Mouse (Mus musculus) C2C12 (cell line): ENCODE measurements around the gene Pip5k1c. TPM values are rescaled to one million over a fixed set of nuclear protein-coding genes. Genes with fewer than 3 reads are reported as not detected.

Experiments used
- H3K27me3 ChIP-seq: one replicate; pipeline ENCODE4 v1.6.1; 2011; ENCODE audit not compliant: control insufficient read depth, insufficient read depth, insufficient read length
- H3K36me3 ChIP-seq: one replicate; pipeline ENCODE4 v1.6.1; 2011; ENCODE audit not compliant: control insufficient read depth, insufficient read depth
- H3K4me3 ChIP-seq: one replicate; pipeline ENCODE4 v1.5.1; 2011; ENCODE audit warnings: mild to moderate bottlenecking, control low read depth; ENCODE audit not compliant: poor library complexity, insufficient read depth, severe bottlenecking
- H3K79me2 ChIP-seq: one replicate; pipeline ENCODE4 v1.6.1; 2011; ENCODE audit not compliant: control insufficient read depth, insufficient read depth
- H3K79me3 ChIP-seq: one replicate; pipeline ENCODE4 v1.6.1; 2011; ENCODE audit warnings: low read depth, control low read depth
- H3ac ChIP-seq: one replicate; pipeline ENCODE3; 2011; ENCODE audit warnings: low read depth; ENCODE audit not compliant: control insufficient read depth, insufficient read length
- CEBPB ChIP-seq: IDR thresholded peaks from one replicate; pipeline ENCODE4 v1.6.1; 2011; ENCODE audit warnings: low read depth, mild to moderate bottlenecking, control low read depth, moderate library complexity
- CTCF ChIP-seq: IDR thresholded peaks from one replicate; pipeline ENCODE4 v1.5.1; 2011; ENCODE audit not compliant: control insufficient read depth, insufficient read depth, insufficient read length
- FOSL1 ChIP-seq: IDR thresholded peaks from one replicate; pipeline ENCODE4 v1.8.0; 2011; ENCODE audit warnings: mild to moderate bottlenecking, low read length; ENCODE audit not compliant: poor library complexity, insufficient read depth, severe bottlenecking
- MAX ChIP-seq: IDR thresholded peaks from one replicate; pipeline ENCODE4 v1.6.1; 2011; ENCODE audit warnings: mild to moderate bottlenecking, control low read depth
- MYOD1 ChIP-seq: IDR thresholded peaks from one replicate; pipeline ENCODE4 v1.6.1; 2011; ENCODE audit warnings: low read depth; ENCODE audit not compliant: control insufficient read depth, insufficient read length
- MYOG ChIP-seq: IDR thresholded peaks from one replicate; pipeline ENCODE4 v1.6.1; 2011; ENCODE audit not compliant: control insufficient read depth, insufficient read length; ENCODE audit errors: extremely low read depth
- USF1 ChIP-seq: IDR thresholded peaks from one replicate; pipeline ENCODE4 v1.6.1; 2011; ENCODE audit warnings: low read depth, mild to moderate bottlenecking, control low read depth, moderate library complexity
- microRNA-seq: library from miRNA; unstranded; fragments of <30 nt; microRNA quantifications from one replicate; pipeline ENCODE4, GENCODE M21; 2019; ENCODE audit warnings: borderline microRNAs expressed
- polyA plus RNA-seq: library from polyadenylated mRNA; unstranded; fragments of >200 nt; fragmentation: generic; extraction: Trizol; gene quantifications from one replicate; pipeline ENCODE4 v1.2.1, GENCODE M21; 2012; ENCODE audit warnings: missing spikeins

Pip5k1c gene
- polyA plus RNA-seq, 1 experiment: 33.3 TPM

DNA sequence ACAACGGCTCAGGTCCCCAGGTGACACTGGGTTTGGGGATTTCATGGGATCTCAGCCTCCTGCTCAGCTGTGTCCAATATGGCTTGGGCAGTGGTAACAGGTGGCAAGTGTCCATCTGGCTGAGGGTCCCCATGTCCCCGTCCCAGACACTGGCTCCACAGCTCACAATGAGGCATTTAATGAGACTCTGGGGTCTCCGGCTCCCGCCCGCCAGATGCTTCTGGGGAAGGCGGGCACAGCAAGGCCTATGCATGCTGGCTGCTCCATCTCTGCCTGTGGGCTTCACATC is 74.4 kb downstream of the Pip5k1c start:
- no peak overlapping the region for H3K4me3 ChIP-seq
- no peak for TF ChIP-seq CEBPB
- TF ChIP-seq USF1: no peak
- no peak for TF ChIP-seq MAX
- no peak for TF ChIP-seq FOSL1
- no peak for TF ChIP-seq MYOG
- no peak for TF ChIP-seq MYOD1
- TF ChIP-seq CTCF: no peak
- H3K27me3 ChIP-seq: no peaks in the 10 kb centered on the region
- H3K79me3 ChIP-seq: peaks cover 2% of the 10 kb centered on the region
- H3K79me2 ChIP-seq: peaks cover 10% of the 10 kb centered on the region
- no peak overlapping the region for H3ac ChIP-seq
- H3K36me3 ChIP-seq: peaks cover 52% of the 10 kb centered on the region

Small RNA genes within 50 kb of the gene (microRNA-seq; reads per million reads assigned to microRNA genes)
- 11.7 reads per million, percentile 61 among the genes with 10 or more reads in this experiment for gene Mir3057

Other genes starting within 250 kb of the Pip5k1c start
- 154 TPM for gene Sgta, start 232.8 kb upstream of the Pip5k1c start, polyA plus RNA-seq
- gene Thop1, start 222.9 kb upstream of the Pip5k1c start, polyA plus RNA-seq: 67.3 TPM
- 0.06 TPM for gene Creb3l3, start 194.1 kb upstream of the Pip5k1c start, polyA plus RNA-seq
- 92.2 TPM for gene Map2k2, start 187.0 kb upstream of the Pip5k1c start, polyA plus RNA-seq
- gene Zbtb7a, start 157.7 kb upstream of the Pip5k1c start, polyA plus RNA-seq: 19.9 TPM
- gene Pias4, start 125.0 kb upstream of the Pip5k1c start, polyA plus RNA-seq: 31.6 TPM
- 2,537 TPM for gene Eef2, start 116.3 kb upstream of the Pip5k1c start, polyA plus RNA-seq
- gene Dapk3, start 110.0 kb upstream of the Pip5k1c start, polyA plus RNA-seq: 72.8 TPM
- 0.07 TPM for gene 4930442H23Rik, start 109.1 kb upstream of the Pip5k1c start, polyA plus RNA-seq
- 0.18 TPM for gene Nmrk2, start 90.9 kb upstream of the Pip5k1c start, polyA plus RNA-seq
- gene Atcay, start 62.1 kb upstream of the Pip5k1c start, polyA plus RNA-seq: 0.26 TPM
- gene Zfr2, start 59.8 kb upstream of the Pip5k1c start, polyA plus RNA-seq: 0.19 TPM
- gene Matk, start 40.0 kb upstream of the Pip5k1c start, polyA plus RNA-seq: 0.98 TPM
- gene Mrpl54, start 26.0 kb upstream of the Pip5k1c start, polyA plus RNA-seq: 174 TPM
- gene Apba3, start 26.0 kb upstream of the Pip5k1c start, polyA plus RNA-seq: 103 TPM
- not detected for gene Tjp3, start 1.4 kb upstream of the Pip5k1c start, polyA plus RNA-seq
- 48.1 TPM for gene Cactin, start 28.1 kb downstream of the Pip5k1c start, polyA plus RNA-seq
- 0.02 TPM for gene Tbxa2r, start 35.8 kb downstream of the Pip5k1c start, polyA plus RNA-seq
- 0.08 TPM for gene Gipc3, start 50.3 kb downstream of the Pip5k1c start, polyA plus RNA-seq
- gene Hmg20b, start 57.5 kb downstream of the Pip5k1c start, polyA plus RNA-seq: 89.0 TPM
- 8.2 TPM for gene Mfsd12, start 64.5 kb downstream of the Pip5k1c start, polyA plus RNA-seq
- 0.51 TPM for gene 4930404N11Rik, start 72.9 kb downstream of the Pip5k1c start, polyA plus RNA-seq
- gene Fzr1, start 85.6 kb downstream of the Pip5k1c start, polyA plus RNA-seq: 61.6 TPM
- 148 TPM for gene Dohh, start 91.5 kb downstream of the Pip5k1c start, polyA plus RNA-seq
- 1.7 TPM for gene Gm48551, start 91.5 kb downstream of the Pip5k1c start, polyA plus RNA-seq
- gene Gm48552, start 96.0 kb downstream of the Pip5k1c start, polyA plus RNA-seq: 0.20 TPM
- gene Smim24, start 100.1 kb downstream of the Pip5k1c start, polyA plus RNA-seq: 0.32 TPM
- 86.7 TPM for gene Nfic, start 162.7 kb downstream of the Pip5k1c start, polyA plus RNA-seq
- gene Celf5, start 189.7 kb downstream of the Pip5k1c start, polyA plus RNA-seq: 1.0 TPM
- 122 TPM for gene Ncln, start 203.4 kb downstream of the Pip5k1c start, polyA plus RNA-seq
- gene S1pr4, start 207.2 kb downstream of the Pip5k1c start, polyA plus RNA-seq: 0.02 TPM
- gene Gna15, start 231.3 kb downstream of the Pip5k1c start, polyA plus RNA-seq: 0.16 TPM